Mouse (Mus musculus) limb, embryonic 15.5 days (tissue): Measurements from ENCODE around the gene Grk5. TPM values are rescaled to one million over a fixed set of nuclear protein-coding genes. Genes with fewer than 3 reads are reported as not detected.

Source experiments
- polyA plus RNA-seq: library from polyadenylated mRNA; unstranded; fragments of >200 nt; fragmentation: Nextera tagmentation; extraction: Ambion mirVana; gene quantifications from 2 replicates; pipeline ENCODE4 v1.2.1, GENCODE M21; 2015

Grk5 gene
- polyA plus RNA-seq, 1 experiment from 2014 or later = 1.6 TPM

Other genes with a start within 250 kb of the Grk5 start
- gene Nanos1, start 133.8 kb upstream of the Grk5 start, polyA plus RNA-seq = 1.2 and 1.4 TPM in 2 replicates
- 141 TPM in 2 replicates for gene Eif3a, start 99.1 kb upstream of the Grk5 start, polyA plus RNA-seq
- 40.7 and 42.9 TPM in 2 replicates for gene Fam45a, start 78.2 kb upstream of the Grk5 start, polyA plus RNA-seq
- gene Sfxn4, start 28.3 kb upstream of the Grk5 start, polyA plus RNA-seq = 8.5 and 9.6 TPM in 2 replicates
- gene Prdx3, start 15.2 kb upstream of the Grk5 start, polyA plus RNA-seq = 89.6 and 93.0 TPM in 2 replicates